Mouse (Mus musculus): ENCODE measurements at regions not wholly inside any gene's neighbourhood (a gene's known extent, or its start where the extent isn't known, plus 50 kb on each side); places are given as distances from the start of the nearest gene placed in this dataset.

DNA sequence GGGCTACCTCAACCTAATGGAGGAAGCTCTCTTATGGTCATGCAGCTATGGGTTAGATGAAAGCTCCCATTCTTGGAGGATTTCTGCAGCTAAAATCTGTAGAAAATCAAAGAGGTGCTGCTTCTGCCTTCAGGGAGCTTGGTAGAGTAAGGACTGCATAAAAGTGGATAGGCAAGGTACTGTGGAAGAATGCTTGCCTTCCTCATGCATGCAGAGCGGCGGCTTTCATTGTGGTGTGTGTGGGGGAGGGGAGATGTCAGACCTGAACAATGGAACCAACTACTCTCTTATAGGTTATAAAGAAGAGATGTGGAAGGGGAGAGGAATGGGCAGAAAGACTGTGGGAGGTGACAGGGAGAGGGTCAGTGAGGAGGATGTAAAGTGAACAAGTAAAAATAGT lies 392.8 kb upstream of the Atp11b start:
- no peak for DNase-seq (ENCODE audit: low read depth)

DNA sequence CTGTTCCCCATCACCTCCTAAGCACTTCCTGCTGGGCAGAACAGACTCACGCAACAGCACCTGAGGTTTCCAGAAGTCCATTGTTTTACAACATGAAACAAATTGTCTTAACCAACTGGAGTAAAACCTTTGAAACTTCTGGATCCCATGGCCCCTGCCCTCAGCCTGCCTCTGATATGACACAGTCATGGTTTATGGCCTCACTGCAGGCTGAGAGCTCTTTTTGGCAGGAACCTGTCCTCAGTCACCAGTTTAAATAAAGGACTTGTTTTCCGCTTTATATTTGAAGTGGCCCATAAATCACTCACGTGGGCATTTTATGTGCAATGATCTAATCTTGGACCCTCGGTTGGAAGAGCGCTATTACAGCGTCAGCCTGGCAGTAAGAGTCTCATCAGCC lies 388.5 kb upstream of the Atp11b start:
- no peak for DNase-seq (ENCODE audit: low read depth)

DNA sequence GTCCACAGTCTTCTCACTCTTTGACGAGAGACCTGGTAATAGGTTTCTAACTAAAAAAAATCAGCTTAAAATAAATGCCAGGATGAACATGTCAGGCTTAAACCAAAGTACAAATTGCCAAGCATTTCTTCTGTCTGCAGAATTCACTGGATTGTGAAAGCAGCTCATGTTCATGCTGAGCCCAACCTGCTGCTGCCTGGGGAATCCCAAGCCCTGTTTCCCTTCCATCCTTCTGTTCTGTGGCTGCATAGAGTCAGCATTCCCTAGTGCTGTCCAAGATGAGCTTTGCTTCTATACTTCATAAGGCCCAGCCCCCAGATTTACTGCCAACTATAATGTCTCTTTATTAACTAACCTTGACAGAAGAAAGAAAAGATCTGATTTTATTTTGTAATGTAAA lies 381.6 kb upstream of the Atp11b start:
- DNase-seq (ENCODE audit: low read depth) = no peak

DNA sequence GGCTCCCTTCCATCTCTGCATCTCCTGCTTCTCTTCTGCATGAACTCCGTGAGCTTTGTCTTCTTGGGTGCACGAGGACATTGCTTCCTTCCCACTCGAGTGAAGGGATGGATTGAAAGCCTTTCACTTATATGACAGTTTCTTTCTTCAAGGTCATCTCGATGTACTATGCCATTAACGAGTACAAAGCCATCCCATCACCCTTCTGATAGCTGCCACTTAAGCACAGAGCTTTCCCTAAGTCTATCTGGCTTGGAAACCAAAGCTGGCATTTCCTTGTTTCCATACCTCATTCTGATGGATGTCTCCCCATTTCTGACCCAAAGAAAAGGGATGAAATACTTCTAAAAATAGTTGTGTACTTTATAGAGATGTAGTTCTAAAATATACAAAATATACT lies 366.5 kb upstream of the Atp11b start:
- no peak for DNase-seq (ENCODE audit: low read depth)

DNA sequence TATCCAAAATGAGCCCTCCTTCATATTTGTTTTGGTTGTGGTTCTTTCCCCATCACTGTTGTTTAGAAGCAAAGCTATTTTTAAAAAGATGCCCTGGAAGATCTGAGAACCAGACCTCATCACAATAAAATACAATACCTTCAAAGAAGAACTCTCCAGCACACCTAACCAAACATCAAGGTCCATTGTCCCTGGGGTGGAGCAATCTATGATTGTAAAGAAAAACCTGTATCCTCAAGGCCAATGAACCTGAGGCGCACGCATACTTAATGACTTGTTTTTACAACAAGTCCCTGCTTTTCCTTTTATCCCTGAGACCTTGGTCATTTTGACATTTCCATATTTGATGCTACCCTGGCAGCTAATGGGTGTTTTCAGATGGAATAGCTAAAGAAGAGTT lies 361.2 kb upstream of the Atp11b start:
- no peak for DNase-seq (ENCODE audit: low read depth)

DNA sequence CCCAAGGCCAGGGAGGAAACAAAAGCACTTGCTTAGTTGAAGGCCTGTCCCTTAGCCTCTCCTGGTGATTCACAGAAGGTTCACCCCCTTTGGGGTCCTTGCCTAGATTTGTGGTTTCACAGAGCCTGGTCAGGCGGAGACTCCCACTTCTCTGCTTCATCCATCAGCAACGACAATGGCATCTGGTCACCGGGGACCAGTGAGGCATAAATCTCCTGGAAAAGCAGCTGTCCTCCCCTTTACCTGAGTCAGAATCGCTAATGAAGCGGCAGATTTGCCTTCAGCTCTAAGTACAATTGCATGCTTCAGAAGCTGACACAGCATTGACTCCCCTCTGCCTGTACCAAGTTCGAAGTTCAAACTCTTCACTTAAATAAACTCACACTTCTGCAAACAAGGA lies 353.7 kb upstream of the Atp11b start:
- DNase-seq (ENCODE audit: low read depth) = no peak

DNA sequence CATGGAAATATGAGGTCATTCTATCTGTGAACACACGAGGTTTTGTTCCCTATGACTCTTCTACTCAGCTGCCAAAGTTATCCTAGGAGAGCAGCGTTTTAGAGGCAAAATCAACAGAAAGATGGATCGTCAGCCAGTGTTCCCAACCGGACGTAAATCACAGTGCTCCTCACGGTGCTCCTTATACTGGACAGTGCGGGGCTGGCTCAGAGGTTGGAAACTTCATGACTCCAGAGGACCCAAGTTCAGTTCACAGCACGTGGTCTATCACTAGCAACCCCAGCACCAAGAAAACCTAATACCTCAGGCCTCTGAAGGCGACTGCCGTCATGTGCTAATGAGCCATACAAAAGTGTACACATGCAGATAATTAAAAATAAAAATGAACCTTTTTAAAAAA lies 351.2 kb upstream of the Atp11b start:
- DNase-seq (ENCODE audit: low read depth) = no peak

DNA sequence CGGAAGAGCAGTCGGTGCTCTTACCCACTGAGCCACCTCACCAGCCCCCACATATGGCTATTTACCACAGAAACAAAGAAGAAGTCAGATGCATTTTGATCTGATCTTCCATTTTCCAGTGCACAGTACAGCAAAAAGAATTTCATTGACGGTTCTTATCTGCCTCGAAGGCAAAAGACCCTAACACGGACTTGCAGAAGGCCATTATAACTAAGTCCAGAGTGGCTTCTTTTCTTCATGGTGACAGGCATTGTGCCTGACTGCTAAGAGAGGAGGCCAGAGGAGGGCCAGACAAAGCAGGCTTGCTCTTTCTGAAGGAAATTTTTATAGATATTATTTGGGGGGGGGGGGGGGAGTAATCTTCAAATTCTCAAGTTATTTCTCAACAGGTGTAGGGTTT lies 350.0 kb upstream of the Atp11b start:
- DNase-seq (ENCODE audit: low read depth) = no peak

DNA sequence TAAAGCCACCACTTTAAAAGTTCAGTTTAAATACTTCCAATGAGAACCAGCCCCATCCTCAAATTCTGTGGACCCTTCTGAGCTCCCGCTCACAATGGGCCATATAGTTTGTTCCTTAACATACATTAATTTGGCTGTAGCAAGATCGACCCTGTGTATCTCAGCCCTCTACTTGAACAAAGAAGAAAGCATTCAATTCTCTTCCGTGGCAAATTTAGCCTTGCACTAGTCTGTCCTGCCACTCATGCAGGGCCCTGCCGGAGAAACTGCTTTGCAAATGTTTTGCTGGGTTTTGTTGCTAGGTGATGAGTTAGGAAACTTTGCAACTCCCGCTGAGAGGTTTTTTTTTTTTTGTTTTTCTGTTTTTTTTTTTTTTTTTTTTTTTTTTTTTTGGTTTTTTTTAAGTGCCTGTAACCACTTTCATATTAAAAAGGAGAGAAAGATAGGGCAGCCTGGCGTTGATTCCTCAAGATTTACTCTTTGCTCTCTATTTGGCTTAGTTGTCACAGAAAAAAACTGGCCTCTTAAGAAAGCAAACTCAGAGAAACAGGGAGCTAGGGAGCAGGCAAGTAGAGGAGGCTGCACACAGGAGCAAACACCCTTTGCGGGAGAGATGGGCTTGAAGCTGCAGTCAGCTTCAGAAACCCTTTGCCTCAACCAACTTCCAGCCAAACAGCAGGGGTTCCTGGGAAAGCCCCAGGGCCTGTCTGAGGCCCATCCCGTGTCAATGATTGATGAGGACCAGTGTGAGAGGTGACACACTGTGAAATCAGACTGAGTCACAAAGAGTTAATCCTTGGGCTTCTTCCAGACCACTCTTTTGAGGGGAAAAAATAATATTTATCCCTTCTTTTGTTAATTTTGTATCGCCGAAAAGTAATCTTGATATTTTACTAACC lies 349.2 kb upstream of the Atp11b start:
- peak; percentile 5 for DNase-seq (ENCODE audit: low read depth)

DNA sequence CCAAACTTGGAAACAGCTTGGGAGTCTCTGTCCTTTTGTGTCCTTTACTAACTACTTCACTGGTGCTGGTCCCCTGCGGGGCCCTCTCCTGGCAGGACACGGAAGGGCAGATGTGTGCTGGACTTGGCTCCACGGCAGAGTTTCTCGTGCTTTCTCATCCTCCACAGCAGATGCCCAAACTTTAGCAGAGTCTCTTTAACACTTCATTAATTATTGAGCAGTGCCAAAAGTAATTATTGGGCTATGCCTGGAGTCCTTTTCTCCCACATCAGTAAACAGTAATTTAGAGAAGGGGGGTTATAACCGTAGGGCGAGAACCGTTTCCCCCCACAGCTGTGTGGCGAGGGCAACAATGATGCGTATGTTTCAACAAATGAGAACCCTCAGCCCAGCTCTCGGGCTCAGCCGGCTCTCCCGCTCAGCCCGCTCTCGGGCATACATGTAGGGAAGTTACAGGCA lies 348.3 kb upstream of the Atp11b start:
- no peak for DNase-seq (ENCODE audit: low read depth)

DNA sequence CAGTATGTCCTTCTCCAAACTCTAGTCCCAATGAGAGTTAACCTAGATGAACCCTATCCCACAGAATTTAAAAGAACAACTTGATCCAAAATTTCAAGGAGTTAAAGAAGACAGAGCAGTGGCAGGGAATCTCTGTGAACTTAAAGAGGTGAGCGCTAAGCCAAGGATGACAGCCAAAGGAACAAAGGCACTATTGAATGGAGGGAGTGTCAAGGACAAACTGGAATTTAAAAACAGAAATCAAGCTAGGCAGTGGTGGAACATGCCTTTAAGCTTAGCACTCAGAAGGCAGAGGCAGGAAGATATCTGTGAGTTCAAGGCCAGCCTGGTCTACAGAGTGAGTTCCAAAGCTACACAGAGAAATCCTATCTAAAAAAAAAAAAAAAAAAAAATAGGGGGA lies 316.2 kb upstream of the Atp11b start:
- no peak for DNase-seq (ENCODE audit: low read depth)

DNA sequence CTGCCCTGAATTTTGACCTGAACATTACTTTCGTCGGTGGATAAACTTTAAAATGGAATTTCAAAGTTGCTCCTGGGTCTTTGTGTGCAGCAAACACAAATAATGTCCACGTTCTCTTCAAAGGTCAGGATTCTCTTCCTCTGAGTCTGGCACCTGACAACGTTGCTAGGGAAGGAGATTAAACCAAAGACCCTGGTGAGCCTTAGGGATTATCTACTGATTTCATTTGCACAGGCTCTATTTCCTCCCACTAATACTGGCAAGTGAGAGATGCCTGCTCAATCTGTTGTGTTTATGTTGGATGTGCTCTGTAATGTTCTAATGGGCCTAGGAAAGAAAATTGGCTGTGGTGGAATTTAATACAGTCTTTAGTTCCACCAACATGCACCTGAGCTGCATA lies 291.0 kb upstream of the Atp11b start:
- no peak for DNase-seq (ENCODE audit: low read depth)

DNA sequence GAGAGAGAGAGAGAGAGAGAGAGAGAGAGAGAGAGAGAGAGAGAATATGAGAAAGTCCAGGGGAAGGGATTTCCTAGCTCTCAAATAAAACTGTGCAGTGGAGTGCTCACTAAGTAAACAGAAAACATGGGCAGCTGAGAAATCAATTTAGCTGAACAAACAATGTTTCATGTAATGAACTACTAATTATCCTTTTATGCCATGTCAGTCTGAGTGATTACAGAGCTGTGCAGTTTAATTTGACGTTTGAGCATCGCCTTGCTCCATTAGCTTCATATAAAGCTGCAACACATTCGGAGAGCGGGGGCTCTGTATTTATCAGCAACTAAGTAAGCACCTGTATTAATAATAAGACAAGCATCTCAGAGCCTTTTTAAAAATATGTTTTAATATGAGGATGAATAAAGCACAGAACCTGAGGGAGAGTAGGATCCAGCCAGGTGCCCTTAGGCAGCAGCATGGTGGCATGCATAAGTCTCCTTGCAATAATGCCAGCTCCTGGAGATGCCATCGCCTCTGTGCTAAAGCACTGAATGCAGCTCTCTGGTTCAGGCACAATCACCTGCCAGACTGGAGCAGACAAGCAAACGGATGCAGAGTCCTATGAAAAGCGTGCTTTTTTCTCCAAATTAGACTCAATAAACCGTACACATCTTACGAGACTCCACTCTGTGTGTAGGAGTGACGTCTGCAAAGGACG lies 289.5 kb upstream of the Atp11b start:
- no peak for DNase-seq (ENCODE audit: low read depth)

DNA sequence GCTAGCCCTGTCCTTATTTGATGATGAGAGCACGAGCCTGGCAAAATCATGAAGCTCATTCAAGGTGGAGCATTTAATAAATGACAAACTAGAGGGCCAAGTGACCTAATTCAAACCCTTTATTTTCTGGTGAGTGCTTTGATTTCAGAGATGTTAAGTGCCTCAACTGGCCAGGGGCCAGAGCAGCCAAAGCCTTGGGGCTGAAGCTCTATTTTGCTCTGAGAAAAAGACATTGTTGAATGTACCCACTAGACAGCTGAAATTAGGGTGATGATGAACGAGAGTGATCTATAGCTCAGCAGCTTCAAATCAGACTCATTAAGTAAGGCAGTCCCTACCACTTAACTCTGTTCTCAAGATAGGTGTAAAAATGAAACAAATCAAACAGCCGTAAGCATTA lies 287.9 kb upstream of the Atp11b start:
- DNase-seq (ENCODE audit: low read depth) = no peak

DNA sequence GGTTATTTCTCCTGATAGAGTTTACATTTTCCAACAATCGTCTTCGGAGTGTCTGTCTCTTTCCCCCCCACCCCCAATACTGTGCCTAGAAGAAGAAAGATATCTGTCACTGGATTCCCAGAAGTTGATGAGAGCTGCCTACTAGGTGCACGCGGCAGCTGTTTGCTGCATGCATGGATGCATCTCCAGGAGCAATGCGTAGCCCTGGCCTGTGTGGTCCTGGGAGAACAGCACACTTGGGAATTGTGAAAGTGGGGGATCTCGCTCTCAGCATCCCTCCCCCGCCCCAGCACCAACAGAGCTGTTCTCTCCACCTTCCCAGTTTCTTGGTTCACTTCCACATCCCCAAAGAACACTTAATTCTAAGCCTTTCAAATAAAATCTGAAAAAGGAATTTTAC lies 280.6 kb upstream of the Atp11b start:
- DNase-seq (ENCODE audit: low read depth) = no peak

DNA sequence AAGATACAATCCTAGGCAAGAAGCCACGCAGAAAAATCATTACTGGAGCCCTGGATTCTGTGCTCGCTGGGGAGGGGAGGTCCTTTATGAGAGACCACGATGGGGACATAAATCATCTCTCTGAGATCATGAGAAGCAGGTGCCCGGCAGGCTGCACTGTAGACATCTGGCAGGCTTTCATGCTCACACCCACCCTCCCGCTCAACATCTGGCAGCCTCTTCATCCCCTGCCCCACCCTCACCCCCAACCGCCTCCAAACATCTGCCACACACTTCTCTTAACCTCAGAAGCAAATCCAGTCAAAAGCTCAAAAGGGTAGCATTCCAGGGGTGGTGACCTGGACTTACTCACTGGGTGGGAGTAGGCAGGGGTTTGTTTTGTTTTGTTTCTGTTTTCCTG lies 279.5 kb upstream of the Atp11b start:
- DNase-seq (ENCODE audit: low read depth) = no peak

DNA sequence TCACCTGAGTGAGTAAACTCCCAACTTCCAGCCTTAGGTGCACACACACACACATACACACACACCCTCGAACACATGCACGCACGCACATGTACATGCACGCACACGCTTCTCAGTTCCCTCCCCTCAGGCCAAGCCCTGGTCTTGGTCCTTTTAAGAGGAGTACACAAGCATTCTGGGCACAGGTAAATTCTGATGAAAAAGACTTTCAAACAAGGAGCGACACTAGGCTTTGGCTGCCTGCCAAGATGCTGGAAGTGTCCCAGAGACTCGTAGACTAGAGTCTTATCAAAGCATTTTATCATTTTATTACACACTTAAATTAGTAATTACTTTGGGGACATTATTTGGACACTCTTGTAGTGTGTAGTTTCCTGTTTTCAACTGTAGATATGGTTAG lies 278.6 kb upstream of the Atp11b start:
- no peak for DNase-seq (ENCODE audit: low read depth)

DNA sequence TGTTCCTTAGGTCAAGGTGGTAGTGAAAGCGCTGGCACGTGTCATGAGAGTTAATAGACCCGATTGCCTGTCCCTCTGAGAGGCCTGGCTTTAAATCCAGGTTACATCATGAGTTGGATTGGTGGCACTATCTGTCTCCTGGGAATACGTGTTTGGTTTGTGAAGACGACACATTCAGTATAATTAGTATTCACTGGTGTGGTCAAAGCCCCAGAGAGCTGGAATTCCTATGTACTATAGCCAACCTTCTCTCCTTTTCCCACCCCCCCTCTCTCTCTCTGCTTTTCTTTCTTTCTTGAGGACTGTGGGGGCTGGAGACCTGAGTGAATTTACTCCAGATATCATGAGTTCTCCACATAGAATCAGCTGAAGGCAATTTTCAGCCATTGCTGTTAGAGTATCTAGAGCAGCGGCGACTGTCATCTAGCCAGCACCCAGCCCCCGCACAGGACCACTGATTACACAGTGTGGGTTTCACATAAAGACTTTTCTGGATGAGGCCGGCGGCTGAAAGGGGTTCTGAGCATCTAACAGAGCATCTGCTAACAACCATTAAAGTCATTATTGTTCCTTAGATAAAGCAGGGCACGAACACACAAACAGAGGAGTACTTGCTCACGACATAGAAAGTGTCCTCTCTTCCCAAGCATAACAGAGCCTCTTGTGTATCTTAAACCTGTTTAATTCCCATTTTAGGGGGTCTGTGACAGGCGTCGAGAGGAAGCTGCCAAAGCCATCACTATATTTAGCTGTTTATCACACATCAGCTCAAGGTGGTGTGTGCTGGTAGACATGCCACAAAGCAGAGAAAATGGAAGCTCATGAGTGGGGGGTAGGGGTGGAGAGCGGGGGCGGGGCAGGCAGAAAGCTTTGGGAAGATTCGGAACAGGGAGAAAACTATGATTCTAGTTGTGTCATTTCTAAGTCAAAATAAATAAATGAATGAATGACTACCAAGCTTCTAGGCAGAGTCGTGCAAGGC lies 272.9 kb upstream of the Atp11b start:
- no peak for DNase-seq (ENCODE audit: low read depth)

DNA sequence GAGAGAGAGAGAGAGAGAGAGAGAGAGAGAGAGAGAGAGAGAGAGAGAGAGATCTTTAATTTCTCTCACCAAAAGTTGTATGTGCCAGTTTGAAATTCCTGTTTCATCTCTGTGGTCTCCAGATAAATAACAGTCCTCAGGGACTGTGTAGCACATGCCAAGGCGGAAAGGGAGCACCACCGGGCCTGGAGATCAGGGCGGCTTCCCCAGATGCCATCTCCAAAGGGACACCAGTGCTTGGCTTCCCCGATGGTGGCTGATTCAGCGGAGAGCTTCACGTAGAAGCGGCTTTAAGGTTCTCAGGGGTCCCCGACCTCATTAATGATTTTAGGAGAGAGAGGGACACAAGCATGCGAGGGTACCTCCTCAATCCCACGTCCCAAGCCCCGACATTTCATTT lies 272.1 kb upstream of the Atp11b start:
- no peak for DNase-seq (ENCODE audit: low read depth)

DNA sequence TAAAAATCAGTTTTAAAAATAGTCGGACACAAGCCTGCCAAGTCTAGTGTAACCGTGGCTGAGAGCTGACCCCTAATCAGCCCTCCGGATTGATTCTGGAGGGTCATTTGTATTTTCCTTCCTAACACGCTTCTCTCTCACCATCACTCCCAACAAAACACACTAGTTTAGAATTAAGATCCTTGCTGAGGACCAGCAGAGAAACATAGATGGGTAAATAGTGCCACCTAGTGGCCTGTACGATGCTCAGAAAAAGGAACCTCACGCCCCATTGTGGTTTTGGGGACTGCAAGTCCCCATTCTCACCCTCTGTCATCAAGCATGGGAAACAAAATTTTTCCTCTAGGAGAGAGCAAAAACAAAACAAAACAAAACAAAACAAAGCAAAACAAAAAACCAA lies 271.6 kb upstream of the Atp11b start:
- peak; percentile 80 for DNase-seq (ENCODE audit: low read depth)

DNA sequence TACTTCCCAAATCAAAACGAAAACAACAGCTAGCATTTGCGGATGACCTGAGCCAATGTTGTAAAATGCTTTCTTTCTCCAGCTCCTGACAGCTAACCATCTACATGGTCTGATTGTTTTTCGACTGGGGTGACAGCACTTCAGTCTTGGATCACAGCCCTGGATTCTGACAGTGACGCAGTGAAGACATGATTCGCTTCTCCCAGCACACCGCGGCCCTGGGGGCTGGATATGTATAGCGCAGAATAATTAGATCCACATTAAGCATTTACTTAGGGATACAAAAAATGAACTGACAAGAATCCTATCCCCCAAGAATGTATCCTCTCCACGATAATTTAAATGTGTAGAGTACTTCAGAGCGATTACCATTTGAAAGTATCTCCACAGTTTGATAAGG lies 271.1 kb upstream of the Atp11b start:
- DNase-seq (ENCODE audit: low read depth) = no peak

DNA sequence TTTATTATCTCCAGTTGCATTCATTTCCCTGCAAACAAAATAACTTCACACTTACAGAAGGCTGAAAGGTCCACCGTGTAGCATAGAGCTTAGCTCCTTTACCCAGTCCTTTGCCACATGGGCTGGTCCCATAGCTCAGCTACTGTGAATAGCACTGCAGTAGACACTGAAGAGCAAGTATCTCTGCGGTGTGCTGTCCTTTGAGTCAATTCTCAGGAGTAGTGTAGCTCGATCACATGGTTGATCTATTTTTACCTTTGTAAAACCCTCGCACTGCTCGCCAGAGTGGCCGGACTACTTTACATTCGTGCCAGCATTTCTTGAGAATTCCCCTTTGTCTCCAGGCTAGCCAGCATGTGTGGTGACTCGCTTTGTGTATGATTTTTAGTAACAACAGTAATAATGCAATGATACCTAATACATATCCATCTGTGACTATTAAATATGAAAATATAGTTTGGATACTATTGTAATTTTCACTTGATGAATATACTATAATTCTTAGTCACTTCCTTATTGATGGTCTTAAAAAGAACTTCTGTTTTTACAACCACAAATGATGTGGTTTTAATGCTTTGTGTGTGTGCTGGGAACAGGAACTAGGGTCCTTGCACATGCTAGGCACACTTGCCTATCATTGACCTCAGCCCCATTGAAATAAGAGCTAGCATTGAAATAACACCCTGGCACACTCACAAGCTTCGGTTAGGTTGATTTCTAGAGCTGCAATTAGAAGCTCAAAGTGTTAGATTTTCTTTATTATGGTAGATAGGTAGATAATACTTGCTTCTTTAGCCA lies 257.7 kb upstream of the Atp11b start:
- no peak for DNase-seq (ENCODE audit: low read depth)
